Mouse (Mus musculus) heart, embryonic 13.5 days (tissue): ENCODE measurements around the gene Mfn1. TPM values are rescaled to one million over a fixed set of nuclear protein-coding genes. Genes with fewer than 3 reads are reported as not detected.

Experiments
- ATAC-seq: fragments of 200-750 bp; cut with Nextera tagmentation; 2 replicates; pipeline ENCODE4 v1.8.0; 2017; ENCODE audit warnings: moderate TSS enrichment; ENCODE audit not compliant: insufficient number of reproducible peaks, low FRiP score, low TSS enrichment; ENCODE audit errors: extremely low read depth
- H3K27ac ChIP-seq: fragments of 300-500 bp; sonication (generic); replicated peaks from 2 replicates; pipeline ENCODE4 v1.5.1; 2015; ENCODE audit warnings: moderate library complexity, mild to moderate bottlenecking, inconsistent platforms
- H3K27me3 ChIP-seq: fragments of 300-500 bp; sonication (generic); replicated peaks from 2 replicates; pipeline ENCODE4 v1.6.1; 2015; ENCODE audit warnings: mild to moderate bottlenecking, inconsistent platforms
- H3K36me3 ChIP-seq: fragments of 300-500 bp; sonication (generic); 2 replicates; pipeline ENCODE4 v1.6.1; 2015; ENCODE audit warnings: mild to moderate bottlenecking, inconsistent platforms
- H3K4me1 ChIP-seq: fragments of 300-500 bp; sonication (generic); 2 replicates; pipeline ENCODE4 v1.6.1; 2015; ENCODE audit warnings: inconsistent platforms
- H3K4me2 ChIP-seq: fragments of 300-500 bp; sonication (generic); 2 replicates; pipeline ENCODE4 v1.6.1; 2015; ENCODE audit warnings: inconsistent platforms, mild to moderate bottlenecking, moderate library complexity
- H3K4me3 ChIP-seq: fragments of 300-500 bp; sonication (generic); 2 replicates; pipeline ENCODE4 v1.5.1; 2015; ENCODE audit warnings: moderate library complexity, mild to moderate bottlenecking, inconsistent platforms
- H3K9ac ChIP-seq: fragments of 300-500 bp; sonication (generic); 2 replicates; pipeline ENCODE4 v1.6.1; 2015; ENCODE audit warnings: inconsistent platforms, mild to moderate bottlenecking, moderate library complexity
- H3K9me3 ChIP-seq: fragments of 300-500 bp; sonication (generic); 2 replicates; pipeline ENCODE4 v1.6.1; 2016; ENCODE audit warnings: inconsistent platforms
- WGBS: fragments of 180-500 bp; shearing (Covaris S2); methylation state at CpG from one replicate; pipeline ENCODE4 v1.1.7; 2015; ENCODE audit warnings: mixed read lengths; 5-methylcytosine and 5-hydroxymethylcytosine counted together
- polyA plus RNA-seq: library from polyadenylated mRNA; unstranded; fragments of >200 nt; fragmentation: Nextera tagmentation; extraction: Ambion mirVana; gene quantifications from 2 replicates; pipeline ENCODE4 v1.2.1, GENCODE M21; 2015

Gene Mfn1
- polyA plus RNA-seq, 1 experiment from 2014 or later = 53.2 TPM

DNA sequence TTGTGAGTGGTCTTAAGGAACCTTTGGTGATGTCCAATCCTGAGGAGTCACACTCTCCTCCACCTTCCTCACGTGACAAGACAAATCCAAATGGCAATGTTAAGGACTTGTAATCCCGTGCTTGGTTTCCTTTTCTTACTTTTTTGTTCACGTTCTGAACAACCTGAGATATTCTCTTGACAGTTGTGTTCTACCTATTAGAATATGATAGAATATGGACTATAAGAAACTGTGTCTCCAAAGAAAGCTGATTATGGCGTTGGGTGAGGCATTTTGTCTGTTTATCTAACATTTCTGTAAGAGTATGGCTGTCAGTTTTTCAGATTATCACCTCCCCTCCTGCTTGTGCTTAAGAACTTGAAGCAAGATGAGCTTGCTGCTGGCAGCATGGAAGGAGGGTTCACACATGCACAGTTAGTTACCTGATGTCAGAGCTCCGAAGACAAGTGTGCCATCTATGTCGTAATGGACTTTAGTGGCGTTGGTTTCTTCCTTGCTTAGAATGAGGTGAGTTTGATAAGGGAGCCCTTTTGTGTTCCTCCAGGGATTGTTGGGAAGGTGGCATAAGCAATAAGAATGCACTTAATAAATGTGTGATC lies 16.5 kb upstream of the Mfn1 start:
- H3K36me3 ChIP-seq = peaks cover 42% of the 10 kb centered on the region
- WGBS = 79% methylated on average over 7 of the region's 7 CpGs

DNA sequence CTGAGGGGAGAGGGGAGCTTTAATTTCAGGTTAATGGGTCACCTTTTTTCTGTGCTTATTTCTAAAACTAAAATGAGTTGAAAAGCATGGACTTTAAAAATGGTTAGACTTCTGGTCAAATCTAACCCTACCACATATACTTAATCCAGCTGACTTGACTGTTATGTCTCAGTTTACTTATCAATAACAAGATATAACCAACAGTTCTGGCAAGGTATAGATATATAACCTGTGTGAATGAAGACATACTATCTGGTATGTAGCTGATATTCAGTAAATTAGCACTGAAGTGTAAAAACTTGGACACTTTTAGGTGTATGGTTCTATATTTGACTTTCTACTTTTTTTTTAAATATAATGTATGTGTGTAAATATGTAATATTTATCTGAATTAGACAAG lies 15.7 kb upstream of the Mfn1 start:
- Histone ChIP-seq H3K4me3 (no peak overlapping the region), H3K9ac (no peak overlapping the region), H3K27ac (no peak overlapping the region), H3K4me1 (peaks cover 36% of the 10 kb centered on the region), H3K36me3 (peaks cover 49% of the 10 kb centered on the region), H3K27me3 (no peaks in the 10 kb centered on the region), H3K9me3 (no peaks in the 10 kb centered on the region), H3K4me2 (no peak overlapping the region)
- ATAC-seq = no peak

More for the DNA sequence above, 16.5 kb upstream of the Mfn1 start:
- Histone ChIP-seq H3K4me3 (no peak overlapping the region), H3K4me2 (no peak overlapping the region), H3K9me3 (no peaks in the 10 kb centered on the region), H3K4me1 (peaks cover 36% of the 10 kb centered on the region), H3K27me3 (no peaks in the 10 kb centered on the region), H3K9ac (no peak overlapping the region), H3K27ac (no peak overlapping the region)
- no peak for ATAC-seq

DNA sequence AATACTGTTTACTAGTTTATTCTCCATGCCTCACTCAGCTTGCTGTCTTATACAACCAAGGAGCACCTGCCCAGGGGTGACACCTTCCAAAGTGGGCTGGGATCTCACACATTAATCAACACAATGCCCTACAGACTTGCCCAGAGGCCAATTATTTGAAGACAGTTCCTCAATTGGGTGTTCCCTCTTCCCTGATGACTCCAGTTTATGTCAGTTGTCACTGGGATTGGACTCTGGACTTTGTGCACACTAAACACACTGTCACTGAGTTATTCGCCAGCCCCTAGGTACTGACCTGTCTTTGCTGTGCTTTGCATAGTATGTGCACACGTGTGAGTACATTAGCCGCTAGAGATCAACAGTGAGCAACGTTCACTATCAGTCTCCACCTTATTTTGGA lies 2.1 kb upstream of the Mfn1 start:
- no peak for ATAC-seq
- Histone ChIP-seq H3K4me1 (peaks cover 16% of the 10 kb centered on the region), H3K4me3 (no peak overlapping the region), H3K27me3 (no peaks in the 10 kb centered on the region), H3K27ac (no peak overlapping the region), H3K36me3 (peaks cover 40% of the 10 kb centered on the region), H3K4me2 (no peak overlapping the region), H3K9ac (no peak overlapping the region), H3K9me3 (peaks cover 10% of the 10 kb centered on the region)
- WGBS = 89% methylated on average over 4 of the region's 4 CpGs

DNA sequence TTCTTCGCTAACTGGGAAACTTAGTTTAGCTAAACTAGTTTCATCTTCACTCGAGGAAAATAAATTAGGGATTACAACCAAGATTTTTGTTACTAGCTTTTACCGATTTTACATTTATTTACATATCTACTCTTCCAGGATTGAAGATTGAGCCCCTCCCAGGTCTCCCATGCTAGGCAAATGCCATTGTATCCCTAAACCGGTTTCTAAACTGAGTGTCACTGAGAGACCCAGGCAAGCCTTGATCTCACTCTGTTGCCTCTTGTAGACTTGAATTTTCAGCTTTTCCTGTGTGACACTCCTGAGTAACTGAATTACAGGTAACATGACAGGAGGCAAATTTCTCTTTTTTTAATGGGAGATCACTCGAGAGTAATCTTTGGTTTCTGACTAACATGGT lies 776 bp downstream of the Mfn1 start:
- peak overlapping the region; percentile 87 for H3K27ac ChIP-seq
- ATAC-seq = no peak

DNA sequence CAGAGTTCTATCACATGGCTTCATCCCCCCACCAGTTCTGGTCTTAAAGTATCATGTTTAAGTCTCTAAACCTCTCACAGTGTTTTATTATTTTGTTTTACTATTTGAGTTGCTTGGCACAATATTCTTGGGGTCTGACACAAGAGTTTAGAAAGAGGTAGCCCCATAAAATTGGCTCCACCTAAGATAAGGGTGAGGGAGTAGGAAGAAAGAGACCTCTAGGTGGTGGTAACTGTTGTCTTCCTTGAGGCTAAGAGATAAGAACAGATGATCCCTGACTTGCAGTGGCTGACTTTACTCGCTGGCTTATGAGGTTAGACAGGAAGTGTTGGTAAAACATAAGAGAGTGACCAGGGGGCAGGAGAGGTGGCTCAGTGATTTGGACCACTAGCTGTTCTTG lies 6.4 kb downstream of the Mfn1 start:
- Histone ChIP-seq H3K4me1 (peaks cover 19% of the 10 kb centered on the region), H3K4me3 (no peak overlapping the region), H3K4me2 (no peak overlapping the region), H3K27ac (no peak overlapping the region), H3K9ac (no peak overlapping the region), H3K27me3 (no peaks in the 10 kb centered on the region), H3K9me3 (no peaks in the 10 kb centered on the region), H3K36me3 (peaks cover 89% of the 10 kb centered on the region)
- 40% methylated on average over 1 of the region's 1 CpGs for WGBS
- no peak for ATAC-seq

More for the DNA sequence above, 776 bp downstream of the Mfn1 start:
- H3K9me3 ChIP-seq = peaks cover 10% of the 10 kb centered on the region
- H3K4me3 ChIP-seq = peak overlapping the region; percentile 72
- peaks cover 17% of the 10 kb centered on the region for H3K4me1 ChIP-seq
- peaks cover 43% of the 10 kb centered on the region for H3K36me3 ChIP-seq
- H3K9ac ChIP-seq = peak overlapping the region; percentile 91
- H3K4me2 ChIP-seq = peak overlapping the region; percentile 67
- 10% methylated on average over 5 of the region's 5 CpGs for WGBS
- no peaks in the 10 kb centered on the region for H3K27me3 ChIP-seq

DNA sequence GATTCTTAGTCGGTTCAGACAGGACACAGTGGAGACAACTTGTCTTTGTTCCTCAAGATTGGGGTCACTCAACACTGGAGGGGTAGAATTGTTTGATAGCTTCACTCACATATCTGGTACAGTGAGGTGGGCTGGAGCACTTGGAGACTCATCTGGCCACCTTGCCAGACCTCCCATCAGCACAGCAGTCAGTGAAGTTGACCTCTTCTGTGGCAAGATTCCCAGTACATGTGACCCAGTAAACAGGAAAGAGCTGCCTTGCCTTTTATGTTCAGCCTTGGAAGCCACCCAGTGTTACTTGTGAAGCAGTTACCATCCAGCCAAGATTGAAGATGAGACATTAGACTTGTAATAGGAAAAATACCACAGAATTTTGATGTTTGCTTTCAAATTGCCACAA lies 8.3 kb downstream of the Mfn1 start:
- peaks cover 7% of the 10 kb centered on the region; the same call in 1 of the 2 replicates for H3K4me1 ChIP-seq
- 80% methylated on average over 1 of the region's 1 CpGs for WGBS
- no peak overlapping the region for H3K9ac ChIP-seq
- no peak overlapping the region for H3K4me2 ChIP-seq
- no peaks in the 10 kb centered on the region for H3K9me3 ChIP-seq
- H3K4me3 ChIP-seq = no peak overlapping the region
- no peaks in the 10 kb centered on the region for H3K27me3 ChIP-seq
- no peak overlapping the region for H3K27ac ChIP-seq
- ATAC-seq = no peak
- H3K36me3 ChIP-seq = peaks cover 93% of the 10 kb centered on the region

DNA sequence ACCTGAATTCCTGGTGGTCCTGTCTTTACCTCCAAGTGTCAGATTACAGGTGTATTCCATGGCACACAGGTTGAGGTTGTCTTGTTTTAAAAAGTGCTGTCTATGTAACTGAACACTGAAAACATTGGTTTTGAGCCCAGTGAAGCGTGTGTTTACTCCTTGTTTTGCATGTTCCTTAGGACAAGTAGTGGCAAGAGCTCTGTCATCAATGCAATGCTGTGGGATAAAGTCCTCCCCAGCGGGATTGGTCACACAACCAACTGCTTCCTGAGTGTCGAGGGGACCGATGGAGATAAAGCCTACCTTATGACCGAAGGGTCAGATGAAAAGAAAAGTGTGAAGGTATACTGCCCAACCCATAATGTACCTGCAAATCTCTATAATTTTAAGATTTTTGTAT lies 8.8 kb downstream of the Mfn1 start:
- Histone ChIP-seq H3K27ac (no peak overlapping the region), H3K36me3 (peaks cover 93% of the 10 kb centered on the region)
- WGBS = 82% methylated on average over 5 of the region's 5 CpGs

DNA sequence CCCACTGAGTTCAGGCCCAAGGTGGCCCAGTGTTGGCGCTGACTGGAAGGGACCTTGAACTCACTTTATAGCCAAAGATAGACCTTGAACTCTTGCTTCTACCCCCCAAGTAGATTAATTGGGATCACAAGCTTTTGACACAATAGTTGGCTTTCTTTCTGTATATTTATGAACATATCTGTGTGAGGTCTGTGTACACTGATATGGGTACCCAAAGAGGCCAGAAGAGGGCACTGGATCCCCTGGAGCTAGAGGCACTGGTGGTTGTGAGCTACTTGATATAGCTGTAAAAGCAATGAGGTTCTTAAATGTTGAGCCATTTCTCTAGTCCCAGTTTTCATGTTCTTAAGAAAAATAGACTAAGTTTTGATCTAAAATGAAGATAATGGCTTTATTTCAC lies 23.8 kb downstream of the Mfn1 start:
- H3K4me3 ChIP-seq = no peak overlapping the region
- no peak overlapping the region for H3K4me2 ChIP-seq
- no peaks in the 10 kb centered on the region for H3K27me3 ChIP-seq
- H3K4me1 ChIP-seq = no peaks in the 10 kb centered on the region
- no peaks in the 10 kb centered on the region for H3K9me3 ChIP-seq
- H3K9ac ChIP-seq = no peak overlapping the region
- H3K27ac ChIP-seq = no peak overlapping the region
- 100% methylated on average over 1 of the region's 1 CpGs for WGBS
- no peak for ATAC-seq
- H3K36me3 ChIP-seq = peaks cover 74% of the 10 kb centered on the region

More for the DNA sequence above, 8.8 kb downstream of the Mfn1 start:
- peaks cover 7% of the 10 kb centered on the region; the same call in 1 of the 2 replicates for H3K4me1 ChIP-seq
- H3K9me3 ChIP-seq = no peaks in the 10 kb centered on the region
- no peak for ATAC-seq
- no peak overlapping the region for H3K4me2 ChIP-seq
- no peak overlapping the region for H3K4me3 ChIP-seq
- H3K27me3 ChIP-seq = no peaks in the 10 kb centered on the region
- H3K9ac ChIP-seq = no peak overlapping the region

DNA sequence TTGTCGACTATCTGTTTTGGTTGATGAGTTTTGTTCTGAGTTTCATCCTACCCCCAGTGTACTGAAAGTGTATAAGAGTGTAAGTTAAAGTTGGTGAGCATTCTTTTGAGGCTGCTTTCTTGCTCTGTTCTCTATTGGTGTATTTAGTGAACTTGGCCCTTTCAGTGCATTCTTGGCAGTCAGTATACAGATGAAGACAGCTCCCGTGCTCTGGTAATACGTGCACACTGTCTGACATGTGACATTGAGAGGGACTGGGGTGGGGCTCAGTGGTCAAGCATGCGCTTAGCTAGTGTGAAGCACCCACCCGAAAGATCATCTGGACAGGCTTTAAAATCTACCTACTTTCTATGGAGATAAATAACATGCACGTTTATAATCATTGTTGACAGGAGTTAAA lies 34.1 kb downstream of the Mfn1 start:
- WGBS = 88% methylated on average over 6 of the region's 6 CpGs
- no peaks in the 10 kb centered on the region for H3K27me3 ChIP-seq
- no peak overlapping the region for H3K4me3 ChIP-seq
- no peaks in the 10 kb centered on the region for H3K4me1 ChIP-seq
- H3K9ac ChIP-seq = no peak overlapping the region
- H3K4me2 ChIP-seq = no peak overlapping the region
- ATAC-seq = no peak
- H3K27ac ChIP-seq = no peak overlapping the region
- peaks cover 86% of the 10 kb centered on the region for H3K36me3 ChIP-seq
- peaks cover 7% of the 10 kb centered on the region; the same call in 1 of the 2 replicates for H3K9me3 ChIP-seq

DNA sequence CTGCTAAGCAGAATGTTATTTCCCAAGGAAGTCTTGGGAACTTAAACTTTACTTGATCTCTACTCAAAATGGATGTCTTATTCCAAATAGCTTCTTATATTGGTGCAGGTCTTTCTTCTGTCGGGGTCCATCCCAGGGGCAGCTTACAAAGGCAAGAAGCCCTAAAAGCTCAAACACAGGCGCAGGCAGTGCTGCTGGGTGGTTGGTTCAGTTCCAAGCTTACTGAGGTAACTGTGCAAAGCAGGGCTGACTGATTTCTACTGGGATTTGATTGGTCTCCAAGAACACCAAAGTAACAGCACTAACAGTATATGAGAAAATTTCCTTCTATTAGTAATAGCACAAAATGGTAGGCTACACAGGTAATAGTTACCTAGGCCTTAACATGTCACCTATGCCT lies 43.8 kb downstream of the Mfn1 start:
- no peak for ATAC-seq
- H3K36me3 ChIP-seq = peaks cover 91% of the 10 kb centered on the region
- peaks cover under 1% of the 10 kb centered on the region; the same call in 1 of the 2 replicates for H3K4me1 ChIP-seq
- WGBS = 91% methylated on average over 2 of the region's 2 CpGs
- H3K4me2 ChIP-seq = no peak overlapping the region
- no peak overlapping the region for H3K27ac ChIP-seq
- peaks cover 6% of the 10 kb centered on the region; the same call in 1 of the 2 replicates for H3K9me3 ChIP-seq
- H3K4me3 ChIP-seq = no peak overlapping the region
- no peak overlapping the region for H3K9ac ChIP-seq
- no peaks in the 10 kb centered on the region for H3K27me3 ChIP-seq

DNA sequence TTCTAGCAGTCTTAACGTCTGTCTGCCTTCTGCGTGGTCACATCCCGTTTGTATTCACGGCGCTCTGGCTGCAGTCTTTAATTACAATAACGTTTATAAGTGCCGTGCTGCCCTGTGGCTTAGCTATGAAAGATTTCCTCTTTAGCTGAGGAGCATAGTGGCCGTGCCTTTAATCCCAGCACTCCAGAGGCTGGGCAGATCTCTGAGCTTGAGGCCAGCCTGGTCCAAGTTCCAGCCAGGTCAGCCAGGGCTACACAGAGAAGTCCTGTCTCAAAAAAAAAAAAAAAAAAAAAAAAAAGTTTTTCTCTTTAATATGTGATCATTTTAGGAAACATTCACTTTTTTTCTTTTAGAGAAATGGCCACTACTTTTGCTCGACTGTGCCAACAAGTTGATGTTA lies 44.6 kb downstream of the Mfn1 start:
- Histone ChIP-seq H3K4me2 (no peak overlapping the region), H3K9me3 (no peaks in the 10 kb centered on the region), H3K36me3 (peaks cover 90% of the 10 kb centered on the region), H3K4me3 (no peak overlapping the region), H3K4me1 (peaks cover 8% of the 10 kb centered on the region; the same call in 1 of the 2 replicates), H3K27me3 (no peaks in the 10 kb centered on the region), H3K9ac (no peak overlapping the region), H3K27ac (no peak overlapping the region)
- WGBS = 84% methylated on average over 9 of the region's 9 CpGs
- no peak for ATAC-seq

DNA sequence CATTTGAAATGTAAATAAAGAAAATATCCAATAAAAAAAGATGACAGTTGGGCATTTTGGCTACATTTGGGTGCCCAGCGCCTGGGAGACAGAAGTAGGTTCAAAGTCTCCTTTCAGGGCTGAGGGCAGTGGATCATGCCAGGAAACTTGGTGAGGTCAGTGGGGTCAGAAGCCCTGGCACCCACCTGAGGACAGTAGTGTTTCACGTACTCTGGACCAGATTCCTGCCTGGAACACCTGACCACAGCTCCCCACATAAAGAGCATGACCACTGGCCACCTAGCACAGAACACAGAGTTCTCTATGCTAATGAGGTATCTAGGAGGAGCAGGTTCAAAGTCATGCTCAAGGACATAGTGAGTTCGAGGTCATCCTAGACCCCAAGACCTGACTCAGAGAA lies 45.9 kb downstream of the Mfn1 start:
- H3K4me3 ChIP-seq = no peak overlapping the region
- H3K9me3 ChIP-seq = no peaks in the 10 kb centered on the region
- no peak overlapping the region for H3K4me2 ChIP-seq
- H3K27ac ChIP-seq = no peak overlapping the region
- peaks cover 15% of the 10 kb centered on the region for H3K4me1 ChIP-seq
- no peaks in the 10 kb centered on the region for H3K27me3 ChIP-seq
- H3K9ac ChIP-seq = no peak overlapping the region
- peaks cover 89% of the 10 kb centered on the region for H3K36me3 ChIP-seq
- 85% methylated on average over 3 of the region's 3 CpGs for WGBS
- no peak for ATAC-seq
